Mouse (Mus musculus) forebrain, embryonic 14.5 days (tissue): ENCODE results near the gene Aagab. TPM values are rescaled to one million over a fixed set of nuclear protein-coding genes. Genes with fewer than 3 reads are reported as not detected.

Source experiments
- ATAC-seq: fragments of 200-750 bp; cut with Nextera tagmentation; 2 replicates; pipeline ENCODE4 v1.8.0; 2017; ENCODE audit warnings: mild to moderate bottlenecking, moderate library complexity
- DNase-seq: peaks from one replicate; pipeline ENCODE4 v3.0.0-alpha.2; 2015; ENCODE audit warnings: low spot score
- H3K27ac ChIP-seq: fragments of 300-500 bp; sonication (generic); 2 replicates; pipeline ENCODE4 v1.5.1; 2014; ENCODE audit warnings: low read depth, mild to moderate bottlenecking, control low read depth, low read length, moderate library complexity
- H3K27me3 ChIP-seq: fragments of 300-500 bp; sonication (generic); replicated peaks from 2 replicates; pipeline ENCODE4 v1.6.1; 2014; ENCODE audit warnings: low read length, control low read depth, mixed read lengths; ENCODE audit not compliant: control insufficient read depth, insufficient read depth
- H3K36me3 ChIP-seq: fragments of 300-500 bp; sonication (generic); 2 replicates; pipeline ENCODE4 v1.6.1; 2014; ENCODE audit warnings: low read length, control low read depth; ENCODE audit not compliant: control insufficient read depth, insufficient read depth
- H3K4me1 ChIP-seq: fragments of 300-500 bp; sonication (generic); 2 replicates; pipeline ENCODE4 v1.6.1; 2014; ENCODE audit warnings: antibody characterized with exemption, low read length, control low read depth; ENCODE audit not compliant: control insufficient read depth, insufficient read depth
- H3K4me2 ChIP-seq: fragments of 300-500 bp; sonication (generic); 2 replicates; pipeline ENCODE4 v1.6.1; 2014; ENCODE audit warnings: mild to moderate bottlenecking, control low read depth, low read length
- H3K4me3 ChIP-seq: fragments of 300-500 bp; sonication (generic); 2 replicates; pipeline ENCODE4 v1.5.1; 2014; ENCODE audit warnings: low read depth, low read length, control low read depth
- H3K9ac ChIP-seq: fragments of 300-500 bp; sonication (generic); 2 replicates; pipeline ENCODE4 v1.6.1; 2014; ENCODE audit warnings: mild to moderate bottlenecking, low read length, control low read depth, moderate library complexity
- H3K9me3 ChIP-seq: fragments of 300-500 bp; sonication (generic); replicated peaks from 2 replicates; pipeline ENCODE4 v1.6.1; 2016; ENCODE audit warnings: low read length, control low read depth, mixed read lengths; ENCODE audit not compliant: control insufficient read depth
- WGBS: fragments of 180-500 bp; shearing (Covaris S2); extraction: QIAGEN DNeasy Blood & Tissue Kit; methylation state at CpG from one replicate; pipeline ENCODE4 v1.1.7; 2014; 5-methylcytosine and 5-hydroxymethylcytosine counted together
- polyA plus RNA-seq: library from polyadenylated mRNA; unstranded; fragments of >200 nt; fragmentation: Nextera tagmentation; extraction: Ambion mirVana; gene quantifications from 2 replicates; pipeline ENCODE4 v1.2.1, GENCODE M21; 2014

The Aagab gene
- polyA plus RNA-seq, 1 experiment from 2014 or later = 50.1 TPM

- Histone ChIP-seq H3K4me2 (no peak overlapping the region), H3K4me3 (no peak overlapping the region), H3K9me3 (no peaks in the 10 kb centered on the region), H3K9ac (no peak overlapping the region), H3K27me3 (no peaks in the 10 kb centered on the region; the same call in 1 of the 2 replicates), H3K27ac (no peak overlapping the region), H3K36me3 (no peaks in the 10 kb centered on the region), H3K4me1 (no peaks in the 10 kb centered on the region)
- 83% methylated on average over 4 of the region's 4 CpGs for WGBS
- DNase-seq = no peak
- ATAC-seq = no peak
Measured at GRCm38 (mm10) chr9:63590592-63590991, 11.9 kb upstream of the Aagab start.

- no peak overlapping the region for H3K4me2 ChIP-seq
- 88% methylated on average over 8 of the region's 8 CpGs for WGBS
- H3K27ac ChIP-seq = no peak overlapping the region
- H3K9ac ChIP-seq = no peak overlapping the region
- no peaks in the 10 kb centered on the region; the same call in 1 of the 2 replicates for H3K27me3 ChIP-seq
- DNase-seq = no peak
- no peaks in the 10 kb centered on the region for H3K36me3 ChIP-seq
- no peak for ATAC-seq
- H3K9me3 ChIP-seq = no peaks in the 10 kb centered on the region
- no peak overlapping the region for H3K4me3 ChIP-seq
- H3K4me1 ChIP-seq = no peaks in the 10 kb centered on the region
Measured at GRCm38 (mm10) chr9:63591661-63592256, 10.7 kb upstream of the Aagab start.

GRCm38 (mm10) chr9:63595032-63595431 lies 7.4 kb upstream of the Aagab start:
- ATAC-seq = no peak
- no peak for DNase-seq
- Histone ChIP-seq H3K9ac (no peak overlapping the region), H3K36me3 (no peaks in the 10 kb centered on the region), H3K4me2 (no peak overlapping the region), H3K4me1 (no peaks in the 10 kb centered on the region), H3K4me3 (no peak overlapping the region), H3K9me3 (no peaks in the 10 kb centered on the region), H3K27me3 (no peaks in the 10 kb centered on the region; the same call in 1 of the 2 replicates), H3K27ac (no peak overlapping the region)
- 89% methylated on average over 1 of the region's 1 CpGs for WGBS

- H3K9ac ChIP-seq = no peak overlapping the region
- WGBS = 60% methylated on average over 8 of the region's 8 CpGs
- no peaks in the 10 kb centered on the region for H3K9me3 ChIP-seq
- no peaks in the 10 kb centered on the region for H3K36me3 ChIP-seq
- ATAC-seq = no peak
- DNase-seq = peak; percentile 41
- H3K27ac ChIP-seq = no peak overlapping the region
- H3K4me1 ChIP-seq = no peaks in the 10 kb centered on the region
- H3K4me3 ChIP-seq = no peak overlapping the region
- H3K4me2 ChIP-seq = no peak overlapping the region
- no peaks in the 10 kb centered on the region for H3K27me3 ChIP-seq
Measured at GRCm38 (mm10) chr9:63595652-63596051, 6.8 kb upstream of the Aagab start.

- Histone ChIP-seq H3K4me2 (no peak overlapping the region), H3K9ac (no peak overlapping the region), H3K27me3 (no peaks in the 10 kb centered on the region), H3K36me3 (no peaks in the 10 kb centered on the region), H3K4me1 (no peaks in the 10 kb centered on the region), H3K4me3 (no peak overlapping the region), H3K9me3 (no peaks in the 10 kb centered on the region), H3K27ac (no peak overlapping the region)
- ATAC-seq (no peak), DNase-seq (peak; percentile 33)
- 62% methylated on average over 9 of the region's 9 CpGs for WGBS
Measured at GRCm38 (mm10) chr9:63596660-63597059, 5.8 kb upstream of the Aagab start.

GRCm38 (mm10) chr9:63603849-63604248 lies 1.4 kb downstream of the Aagab start:
- peak overlapping the region; percentile 72 for H3K4me2 ChIP-seq
- ATAC-seq = no peak
- no peak overlapping the region for H3K4me3 ChIP-seq

GRCm38 (mm10) chr9:63606594-63606993 lies 4.1 kb downstream of the Aagab start:
- DNase-seq = no peak
- WGBS = 76% methylated on average over 2 of the region's 2 CpGs
- H3K4me3 ChIP-seq = no peak overlapping the region
- H3K27me3 ChIP-seq = no peaks in the 10 kb centered on the region
- no peaks in the 10 kb centered on the region for H3K36me3 ChIP-seq
- H3K4me2 ChIP-seq = no peak overlapping the region
- no peak overlapping the region for H3K9ac ChIP-seq
- peaks cover 20% of the 10 kb centered on the region for H3K4me1 ChIP-seq
- no peak for ATAC-seq
- no peaks in the 10 kb centered on the region for H3K9me3 ChIP-seq
- no peak overlapping the region for H3K27ac ChIP-seq

More at GRCm38 (mm10) chr9:63603849-63604248, 1.4 kb downstream of the Aagab start:
- Histone ChIP-seq H3K9ac (no peak overlapping the region), H3K4me1 (peaks cover 14% of the 10 kb centered on the region), H3K27me3 (no peaks in the 10 kb centered on the region), H3K27ac (no peak overlapping the region), H3K36me3 (no peaks in the 10 kb centered on the region), H3K9me3 (no peaks in the 10 kb centered on the region)
- 62% methylated on average over 6 of the region's 6 CpGs for WGBS
- no peak for DNase-seq

- no peaks in the 10 kb centered on the region for H3K36me3 ChIP-seq
- H3K4me3 ChIP-seq = no peak overlapping the region
- H3K27me3 ChIP-seq = no peaks in the 10 kb centered on the region
- peaks cover 20% of the 10 kb centered on the region for H3K4me1 ChIP-seq
- H3K27ac ChIP-seq = no peak overlapping the region
- no peak overlapping the region for H3K9ac ChIP-seq
- WGBS = 66% methylated on average over 6 of the region's 6 CpGs
- DNase-seq (no peak), ATAC-seq (no peak)
- H3K4me2 ChIP-seq = no peak overlapping the region
- H3K9me3 ChIP-seq = no peaks in the 10 kb centered on the region
Measured at GRCm38 (mm10) chr9:63608006-63608405, 5.5 kb downstream of the Aagab start.

GRCm38 (mm10) chr9:63609246-63609645 lies 6.8 kb downstream of the Aagab start:
- Histone ChIP-seq H3K9ac (no peak overlapping the region), H3K27ac (no peak overlapping the region), H3K36me3 (no peaks in the 10 kb centered on the region), H3K4me1 (peaks cover 15% of the 10 kb centered on the region), H3K27me3 (no peaks in the 10 kb centered on the region), H3K9me3 (no peaks in the 10 kb centered on the region), H3K4me3 (no peak overlapping the region), H3K4me2 (no peak overlapping the region)
- no peak for DNase-seq
- ATAC-seq = no peak
- WGBS = 72% methylated on average over 8 of the region's 8 CpGs
